Mouse (Mus musculus) stomach, postnatal 0 days (tissue): ENCODE results near the gene Gstp1.

Experiments used
- CTCF ChIP-seq: IDR thresholded peaks from 2 replicates; pipeline ENCODE4 v1.5.1; 2016; ENCODE audit warnings: antibody characterized with exemption, low read depth, mild to moderate bottlenecking, moderate library complexity
- EP300 ChIP-seq: optimal IDR thresholded peaks from 2 replicates; pipeline ENCODE3; 2016; ENCODE audit warnings: antibody characterized with exemption

- TF ChIP-seq CTCF (no peak), EP300 (no peak)
Observed at GRCm38 (mm10) chr19:3988066-3988465, 49.7 kb downstream of the Gstp1 start.
